Mouse (Mus musculus) midbrain, embryonic 12.5 days (tissue): ENCODE measurements around the gene Krtcap2. TPM values are rescaled to one million over a fixed set of nuclear protein-coding genes. Genes with fewer than 3 reads are reported as not detected.

Experiments
- ATAC-seq: fragments of 200-750 bp; cut with Nextera tagmentation; 2 replicates; pipeline ENCODE4 v1.8.0; 2017; ENCODE audit warnings: low read depth, moderate TSS enrichment, moderate library complexity; ENCODE audit not compliant: low FRiP score
- H3K27ac ChIP-seq: fragments of 300-500 bp; sonication (generic); replicated peaks from 2 replicates; pipeline ENCODE4 v1.5.1; 2016; ENCODE audit warnings: mild to moderate bottlenecking
- H3K27me3 ChIP-seq: fragments of 300-500 bp; sonication (generic); 2 replicates; pipeline ENCODE4 v1.6.1; 2016; ENCODE audit warnings: mild to moderate bottlenecking
- H3K36me3 ChIP-seq: fragments of 300-500 bp; sonication (generic); 2 replicates; pipeline ENCODE4 v1.6.1; 2016
- H3K4me1 ChIP-seq: fragments of 300-500 bp; sonication (generic); 2 replicates; pipeline ENCODE4 v1.6.1; 2016
- H3K4me2 ChIP-seq: fragments of 300-500 bp; sonication (generic); replicated peaks from 2 replicates; pipeline ENCODE4 v1.6.1; 2016; ENCODE audit warnings: mild to moderate bottlenecking, moderate library complexity
- H3K4me3 ChIP-seq: fragments of 300-500 bp; sonication (generic); 2 replicates; pipeline ENCODE4 v1.5.1; 2016; ENCODE audit warnings: mild to moderate bottlenecking
- H3K9ac ChIP-seq: fragments of 300-500 bp; sonication (generic); replicated peaks from 2 replicates; pipeline ENCODE4 v1.6.1; 2016; ENCODE audit warnings: mild to moderate bottlenecking, moderate library complexity
- H3K9me3 ChIP-seq: fragments of 300-500 bp; sonication (generic); 2 replicates; pipeline ENCODE4 v1.6.1; 2016; ENCODE audit warnings: mild to moderate bottlenecking
- WGBS: fragments of 180-500 bp; shearing (Covaris S2); methylation state at CpG from one replicate; pipeline ENCODE4 v1.1.7; 2016; 5-methylcytosine and 5-hydroxymethylcytosine counted together
- microRNA counts: library from miRNA; unstranded; fragments of <30 nt; microRNA quantifications from one replicate; lab custom pipeline; 2017
- microRNA-seq: library from miRNA; unstranded; fragments of <30 nt; microRNA quantifications from one replicate; pipeline ENCODE4, GENCODE M21; 2017
- polyA plus RNA-seq: library from polyadenylated mRNA; unstranded; fragments of >200 nt; fragmentation: Nextera tagmentation; extraction: Ambion mirVana; gene quantifications from 2 replicates; pipeline ENCODE4 v1.2.1, GENCODE M21; 2016

Gene Krtcap2
- polyA plus RNA-seq, 1 experiment from 2014 or later = 253 TPM

DNA sequence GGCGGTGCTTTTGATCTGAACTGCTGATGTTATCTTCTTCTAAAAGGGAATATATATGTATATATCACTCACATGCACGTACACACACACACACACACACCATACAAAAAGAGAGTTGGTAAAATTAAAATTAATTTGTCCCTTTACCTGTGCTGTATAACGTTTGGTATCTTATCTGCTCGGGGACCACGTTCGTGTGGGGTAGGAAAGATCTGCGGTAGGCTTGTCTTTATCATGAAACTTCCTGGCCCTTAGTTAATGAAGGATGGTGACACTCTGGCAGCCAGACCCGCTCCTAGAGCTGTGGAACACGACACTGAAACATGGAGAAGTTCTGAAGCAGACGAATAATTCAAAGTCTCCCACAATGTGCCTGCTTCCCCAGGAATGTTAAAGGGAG lies 46.1 kb downstream of the Krtcap2 start:
- no peak for ATAC-seq
- Histone ChIP-seq H3K9me3 (no peaks in the 10 kb centered on the region), H3K9ac (no peak overlapping the region), H3K27me3 (no peaks in the 10 kb centered on the region; the same call in 1 of the 2 replicates), H3K4me1 (no peaks in the 10 kb centered on the region), H3K4me3 (no peak overlapping the region), H3K4me2 (no peak overlapping the region), H3K36me3 (no peaks in the 10 kb centered on the region), H3K27ac (no peak overlapping the region)
- 85% methylated on average over 10 of the region's 10 CpGs for WGBS

- ATAC-seq = no peak
- Histone ChIP-seq H3K4me1 (no peaks in the 10 kb centered on the region), H3K4me2 (no peak overlapping the region), H3K9ac (no peak overlapping the region), H3K36me3 (no peaks in the 10 kb centered on the region), H3K9me3 (no peaks in the 10 kb centered on the region), H3K27ac (no peak overlapping the region), H3K4me3 (no peak overlapping the region), H3K27me3 (no peaks in the 10 kb centered on the region; the same call in 1 of the 2 replicates)
- 47% methylated on average over 5 of the region's 5 CpGs for WGBS
Observed at GRCm38 (mm10) chr3:89292303-89292702, 46.5 kb downstream of the Krtcap2 start.

GRCm38 (mm10) chr3:89293247-89293918 lies 47.6 kb downstream of the Krtcap2 start:
- ATAC-seq = no peak
- WGBS = 92% methylated on average over 11 of the region's 11 CpGs

GRCm38 (mm10) chr3:89294195-89294594 lies 48.4 kb downstream of the Krtcap2 start:
- WGBS = 81% methylated on average over 5 of the region's 5 CpGs

More at GRCm38 (mm10) chr3:89293247-89293918, 47.6 kb downstream of the Krtcap2 start:
- Histone ChIP-seq H3K27ac (no peak overlapping the region), H3K36me3 (no peaks in the 10 kb centered on the region), H3K4me1 (no peaks in the 10 kb centered on the region), H3K27me3 (peaks cover 5% of the 10 kb centered on the region), H3K4me3 (no peak overlapping the region), H3K9ac (no peak overlapping the region), H3K4me2 (no peak overlapping the region), H3K9me3 (no peaks in the 10 kb centered on the region)

DNA sequence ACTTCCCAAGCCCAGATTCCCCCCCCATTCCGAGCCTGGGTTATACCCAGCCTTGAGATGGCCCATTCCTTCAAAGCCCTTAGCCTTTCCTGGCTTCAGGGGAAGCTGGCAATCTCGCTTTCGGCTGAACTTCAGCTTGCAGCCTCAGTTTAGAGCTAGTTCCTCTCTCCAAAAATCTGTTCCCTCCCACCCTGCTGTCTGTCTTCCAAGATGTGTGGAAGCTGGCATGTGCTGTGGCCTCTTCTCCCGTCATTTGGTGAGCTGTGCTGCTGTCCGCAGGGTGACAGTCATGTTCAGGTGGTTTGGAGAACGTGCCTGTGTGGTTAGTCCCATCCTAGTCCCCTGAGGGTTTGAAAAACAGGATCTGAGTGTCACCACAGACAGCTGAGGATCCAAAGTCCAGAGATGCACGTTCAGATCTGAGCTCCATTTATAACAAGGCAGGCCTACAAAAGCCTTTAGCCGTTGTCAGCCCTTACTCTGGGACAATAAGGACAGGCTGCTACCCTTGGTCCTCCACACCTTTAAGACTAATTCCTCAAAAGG lies 50.0 kb downstream of the Krtcap2 start:
- 87% methylated on average over 8 of the region's 8 CpGs for WGBS
- Histone ChIP-seq H3K4me1 (peaks cover 7% of the 10 kb centered on the region; the same call in 1 of the 2 replicates), H3K9ac (no peak overlapping the region), H3K9me3 (no peaks in the 10 kb centered on the region), H3K27ac (no peak overlapping the region), H3K4me2 (no peak overlapping the region), H3K36me3 (no peaks in the 10 kb centered on the region), H3K4me3 (no peak overlapping the region), H3K27me3 (peaks cover 20% of the 10 kb centered on the region)
- no peak for ATAC-seq

More at GRCm38 (mm10) chr3:89294195-89294594, 48.4 kb downstream of the Krtcap2 start:
- H3K4me3 ChIP-seq = no peak overlapping the region
- no peak for ATAC-seq
- H3K4me2 ChIP-seq = no peak overlapping the region
- H3K9me3 ChIP-seq = no peaks in the 10 kb centered on the region
- H3K27ac ChIP-seq = no peak overlapping the region
- no peaks in the 10 kb centered on the region for H3K36me3 ChIP-seq
- H3K9ac ChIP-seq = no peak overlapping the region
- no peaks in the 10 kb centered on the region for H3K4me1 ChIP-seq
- H3K27me3 ChIP-seq = peaks cover 10% of the 10 kb centered on the region

DNA sequence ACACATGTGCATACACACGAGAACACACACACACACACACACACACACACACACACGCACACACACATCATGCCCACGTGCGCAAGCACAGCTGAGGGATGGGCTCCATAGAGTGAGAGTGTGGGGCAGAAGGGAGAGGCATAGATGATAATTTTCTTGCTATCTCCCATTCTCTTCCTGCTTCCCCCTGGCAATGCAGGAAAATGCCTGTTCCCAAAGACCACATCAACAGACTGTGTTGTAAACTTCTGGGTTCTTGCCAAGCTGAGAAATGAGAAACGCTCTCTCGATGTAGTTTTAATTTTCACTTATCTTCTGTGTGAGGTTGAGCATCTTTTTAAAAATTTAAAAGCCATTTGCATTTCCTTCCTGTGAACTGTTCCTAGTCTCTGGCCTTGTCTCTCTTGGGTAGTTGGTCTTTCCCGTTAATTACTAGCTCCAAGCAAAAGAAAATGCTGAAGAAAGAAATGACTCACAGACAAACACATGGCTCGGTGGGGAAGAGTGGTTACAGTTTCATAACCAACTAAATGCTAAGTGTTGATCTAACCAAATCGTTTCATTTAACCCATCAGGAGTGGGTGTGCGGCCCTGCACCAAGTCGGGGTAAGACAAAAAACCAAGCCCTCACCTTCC lies 51.1 kb downstream of the Krtcap2 start:
- Histone ChIP-seq H3K9ac (no peak overlapping the region), H3K9me3 (no peaks in the 10 kb centered on the region), H3K27me3 (peaks cover 20% of the 10 kb centered on the region), H3K27ac (no peak overlapping the region), H3K36me3 (no peaks in the 10 kb centered on the region), H3K4me1 (peaks cover 7% of the 10 kb centered on the region; the same call in 1 of the 2 replicates), H3K4me3 (no peak overlapping the region), H3K4me2 (no peak overlapping the region)
- no peak for ATAC-seq
- WGBS = 86% methylated on average over 11 of the region's 11 CpGs

DNA sequence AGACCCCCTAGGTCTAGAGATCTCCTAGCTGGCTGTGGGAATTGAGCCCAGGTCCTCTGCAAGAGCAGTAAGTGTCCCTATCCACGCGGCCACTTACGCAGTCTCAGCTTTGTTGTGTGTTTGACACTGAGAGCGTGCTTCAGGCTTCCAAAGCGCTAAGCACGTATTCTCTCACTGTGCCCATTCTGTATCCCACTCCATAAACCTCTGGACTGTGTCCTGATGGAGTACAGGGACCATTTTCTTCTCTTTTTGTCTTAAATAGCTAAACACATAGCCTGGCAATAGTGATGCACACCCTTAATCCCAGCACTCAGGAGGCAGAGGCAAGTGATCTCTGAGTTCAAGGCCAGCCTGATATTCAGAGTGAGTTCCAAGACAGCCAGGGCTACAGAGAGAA lies 53.1 kb downstream of the Krtcap2 start:
- Histone ChIP-seq H3K27ac (no peak overlapping the region), H3K4me3 (no peak overlapping the region), H3K9me3 (no peaks in the 10 kb centered on the region), H3K4me2 (no peak overlapping the region), H3K9ac (no peak overlapping the region), H3K27me3 (peaks cover 20% of the 10 kb centered on the region), H3K4me1 (peaks cover 7% of the 10 kb centered on the region; the same call in 1 of the 2 replicates), H3K36me3 (no peaks in the 10 kb centered on the region)
- ATAC-seq = no peak
- 80% methylated on average over 6 of the region's 6 CpGs for WGBS

- no peak overlapping the region for H3K27ac ChIP-seq
- H3K9ac ChIP-seq = 0 out of 2 replicates have a peak overlapping the region, but pooled peaks have one; percentile 2
- WGBS = 3% methylated on average over 14 of the region's 14 CpGs
- H3K9me3 ChIP-seq = no peaks in the 10 kb centered on the region
- H3K4me1 ChIP-seq = peaks cover 7% of the 10 kb centered on the region; the same call in 1 of the 2 replicates
- no peak for ATAC-seq
- H3K36me3 ChIP-seq = no peaks in the 10 kb centered on the region
- peak overlapping the region; percentile 42 for H3K4me2 ChIP-seq
- H3K4me3 ChIP-seq = peak overlapping the region; percentile 21; the same call in 1 of the 2 replicates
- H3K27me3 ChIP-seq = peaks cover 20% of the 10 kb centered on the region
Observed at GRCm38 (mm10) chr3:89299499-89299898, 53.7 kb downstream of the Krtcap2 start.

MicroRNAs within 50 kb of the gene (microRNA counts, 519-probe panel; counts per million panel counts)
- microRNA mmu-miR-92b (lab: Ali Mortazavi, UCI) = 2,838 counts per million, percentile 7 among the panel's probes with 10 or more counts

Small RNA genes within 50 kb of the gene (microRNA-seq; reads per million reads assigned to microRNA genes)
- 20,944 reads per million, percentile 98 among the genes with 10 or more reads in this experiment for gene Mir92b

Other genes with a start within 250 kb of the Krtcap2 start
- gene Rusc1, start 152.7 kb upstream of the Krtcap2 start, polyA plus RNA-seq = 49.8 and 50.9 TPM in 2 replicates
- 0.13 TPM in 1 of 2 replicates, not detected in the other for gene Gm43738, start 144.9 kb upstream of the Krtcap2 start, polyA plus RNA-seq
- gene Fdps, start 144.0 kb upstream of the Krtcap2 start, polyA plus RNA-seq = 307 and 361 TPM in 2 replicates
- 0.26 and 0.33 TPM in 2 replicates for gene Pklr, start 109.8 kb upstream of the Krtcap2 start, polyA plus RNA-seq
- gene Hcn3, start 85.8 kb upstream of the Krtcap2 start, polyA plus RNA-seq = 17.1 and 22.0 TPM in 2 replicates
- 42.3 and 46.5 TPM in 2 replicates for gene Clk2, start 81.2 kb upstream of the Krtcap2 start, polyA plus RNA-seq
- gene Scamp3, start 68.5 kb upstream of the Krtcap2 start, polyA plus RNA-seq = 94.2 and 97.1 TPM in 2 replicates
- 29.5 and 30.3 TPM in 2 replicates for gene Fam189b, start 62.8 kb upstream of the Krtcap2 start, polyA plus RNA-seq
- gene Gba, start 43.0 kb upstream of the Krtcap2 start, polyA plus RNA-seq = 42.4 and 45.8 TPM in 2 replicates
- 105 and 107 TPM in 2 replicates for gene Thbs3, start 30.8 kb upstream of the Krtcap2 start, polyA plus RNA-seq
- gene Mtx1, start 18.9 kb upstream of the Krtcap2 start, polyA plus RNA-seq = 183 and 185 TPM in 2 replicates
- 3.8 and 5.2 TPM in 2 replicates for gene Muc1, start 16.9 kb upstream of the Krtcap2 start, polyA plus RNA-seq
- 25.1 and 25.5 TPM in 2 replicates for gene Trim46, start 343 bp downstream of the Krtcap2 start, polyA plus RNA-seq
- gene Dpm3, start 13.4 kb downstream of the Krtcap2 start, polyA plus RNA-seq = 72.2 and 76.1 TPM in 2 replicates
- 38.1 and 39.6 TPM in 2 replicates for gene Slc50a1, start 24.6 kb downstream of the Krtcap2 start, polyA plus RNA-seq
- 9.5 and 11.0 TPM in 2 replicates for gene Efna1, start 35.2 kb downstream of the Krtcap2 start, polyA plus RNA-seq
- gene Efna3, start 77.0 kb downstream of the Krtcap2 start, polyA plus RNA-seq = 10.7 and 11.1 TPM in 2 replicates
- gene Efna4, start 92.1 kb downstream of the Krtcap2 start, polyA plus RNA-seq = 16.8 and 17.3 TPM in 2 replicates
- 35.0 and 37.0 TPM in 2 replicates for gene Adam15, start 104.0 kb downstream of the Krtcap2 start, polyA plus RNA-seq
- gene Dcst2, start 116.0 kb downstream of the Krtcap2 start, polyA plus RNA-seq = 0.22 and 0.29 TPM in 2 replicates
- 0.20 and 0.65 TPM in 2 replicates for gene Dcst1, start 119.3 kb downstream of the Krtcap2 start, polyA plus RNA-seq
- 0.63 and 0.71 TPM in 2 replicates for gene Zbtb7b, start 148.8 kb downstream of the Krtcap2 start, polyA plus RNA-seq
- gene Lenep, start 156.8 kb downstream of the Krtcap2 start, polyA plus RNA-seq = 1.1 and 1.5 TPM in 2 replicates
- gene Flad1, start 165.9 kb downstream of the Krtcap2 start, polyA plus RNA-seq = 34.4 and 34.7 TPM in 2 replicates
- 291 and 306 TPM in 2 replicates for gene Cks1b, start 172.4 kb downstream of the Krtcap2 start, polyA plus RNA-seq
- 33.0 and 43.5 TPM in 2 replicates for gene Shc1, start 172.5 kb downstream of the Krtcap2 start, polyA plus RNA-seq
- gene Pygo2, start 184.2 kb downstream of the Krtcap2 start, polyA plus RNA-seq = 52.5 and 58.3 TPM in 2 replicates
- 16.1 and 17.9 TPM in 2 replicates for gene Pbxip1, start 190.7 kb downstream of the Krtcap2 start, polyA plus RNA-seq
- gene Pmvk, start 208.6 kb downstream of the Krtcap2 start, polyA plus RNA-seq = 73.7 and 77.9 TPM in 2 replicates